Mouse (Mus musculus) neutrophil, adult 5-6 weeks (primary cell): ENCODE data around the gene Cenps. TPM values are rescaled to one million over a fixed set of nuclear protein-coding genes. Genes with fewer than 3 reads are reported as not detected.
"Not testable (repeated sequence)": the region's sequence is repeated elsewhere in the genome, so short reads cannot be mapped to it uniquely, and the experiment has no call there.

ENCODE experiments used
- ATAC-seq: fragments of 151-379, 151-347 bp; 2 replicates; pipeline ENCODE4 v1.8.0; 2017; ENCODE audit warnings: mild to moderate bottlenecking, moderate TSS enrichment; ENCODE audit not compliant: insufficient number of reproducible peaks, poor library complexity, low FRiP score, severe bottlenecking; ENCODE audit errors: extremely low read depth
- total RNA-seq: library from RNA; stranded (forward); fragments of 200-1000 nt; gene quantifications from 2 replicates; pipeline ENCODE4 v1.2.3, GENCODE M21; 2017

The Cenps gene
- total RNA-seq = 3.8 and 7.1 TPM in 2 replicates

- peak; percentile 86 for ATAC-seq
Measured at GRCm38 (mm10) chr4:149136982-149137770, at the start of gene Cenps. Cenps (minus strand) TSS chr4:149137629.

- ATAC-seq = no peak
Measured at GRCm38 (mm10) chr4:149182755-149183154, 45.3 kb upstream of the Cenps start.

DNA sequence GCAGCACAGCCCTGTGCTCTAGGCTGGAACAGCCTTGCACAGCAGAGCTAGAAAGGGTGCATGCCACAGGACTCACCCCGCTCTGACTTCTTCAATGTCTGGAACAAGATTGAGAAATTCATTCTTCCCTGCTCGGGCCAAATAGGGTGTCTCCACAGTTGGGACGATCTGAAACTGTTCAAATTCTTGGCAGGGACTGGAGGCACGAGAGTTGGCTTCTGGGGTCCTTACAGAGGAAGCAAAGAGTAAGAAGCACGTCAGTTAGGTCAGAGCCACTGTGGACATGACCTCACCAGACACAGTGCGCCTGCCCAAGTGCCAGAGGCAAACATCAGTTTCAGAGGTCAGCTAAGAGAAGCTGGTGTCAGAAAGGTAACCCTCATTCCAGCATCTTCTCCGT, 44.8 kb upstream of the Cenps start:
- ATAC-seq = no peak

DNA sequence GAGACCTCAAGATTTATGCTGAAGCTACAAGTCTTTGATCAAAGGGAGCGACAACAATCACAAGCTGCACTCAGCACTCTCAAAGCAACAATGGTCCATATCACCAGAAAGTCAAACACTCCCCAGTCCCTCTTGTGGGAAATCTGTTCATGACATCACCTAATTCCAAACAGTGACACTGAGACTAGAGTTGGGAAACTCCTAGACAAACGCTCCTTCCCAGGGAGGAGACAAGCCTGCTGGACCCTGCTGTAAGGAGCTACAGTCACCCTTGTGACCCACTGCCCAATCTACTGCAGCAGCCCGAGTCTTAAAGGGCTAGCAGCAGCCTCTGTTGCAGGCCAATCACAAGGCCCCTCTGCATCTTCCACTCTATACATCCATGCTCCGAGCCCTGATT, 42.1 kb upstream of the Cenps start:
- ATAC-seq = no peak

DNA sequence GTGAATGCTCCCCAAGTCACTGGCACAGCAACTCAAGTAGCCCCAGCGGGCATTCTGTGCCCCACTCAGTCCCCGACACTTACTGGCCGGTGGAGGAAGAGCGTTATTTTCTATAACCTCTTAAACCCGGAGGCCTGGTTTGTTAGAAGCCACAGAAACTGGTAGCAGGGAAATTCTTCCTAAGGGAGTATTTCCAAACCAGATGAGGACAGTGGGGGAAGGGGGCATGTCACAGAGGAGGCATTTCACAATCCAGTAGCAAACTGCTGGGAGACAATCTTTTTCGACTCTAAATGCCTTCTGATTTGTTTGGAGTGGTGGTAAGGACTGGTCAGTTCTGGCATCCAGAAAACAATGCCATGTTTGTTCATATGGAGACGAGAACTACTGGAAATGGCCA, 41.7 kb upstream of the Cenps start:
- no peak for ATAC-seq

DNA sequence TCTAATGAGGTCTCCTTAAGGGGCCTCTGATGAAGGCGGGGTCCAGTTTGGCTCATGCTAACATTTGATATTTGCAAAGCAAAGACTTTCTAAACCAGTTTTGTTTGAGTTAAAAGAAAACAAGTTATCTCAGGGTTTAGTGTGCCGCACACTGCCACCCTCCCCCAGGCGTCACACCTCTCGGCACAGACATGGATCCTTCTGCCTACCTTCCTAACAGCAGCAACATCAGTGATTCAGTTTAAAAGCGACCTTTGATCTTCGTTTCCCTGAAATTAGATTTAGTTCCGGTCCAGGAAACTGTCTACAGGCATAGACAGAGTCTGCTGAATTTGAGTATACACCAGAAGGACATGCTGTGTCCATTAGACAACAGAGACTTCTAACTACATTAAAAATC, 40.9 kb upstream of the Cenps start:
- ATAC-seq = no peak

GRCm38 (mm10) chr4:149177046-149177445, 39.6 kb upstream of the Cenps start:
- no peak for ATAC-seq

DNA sequence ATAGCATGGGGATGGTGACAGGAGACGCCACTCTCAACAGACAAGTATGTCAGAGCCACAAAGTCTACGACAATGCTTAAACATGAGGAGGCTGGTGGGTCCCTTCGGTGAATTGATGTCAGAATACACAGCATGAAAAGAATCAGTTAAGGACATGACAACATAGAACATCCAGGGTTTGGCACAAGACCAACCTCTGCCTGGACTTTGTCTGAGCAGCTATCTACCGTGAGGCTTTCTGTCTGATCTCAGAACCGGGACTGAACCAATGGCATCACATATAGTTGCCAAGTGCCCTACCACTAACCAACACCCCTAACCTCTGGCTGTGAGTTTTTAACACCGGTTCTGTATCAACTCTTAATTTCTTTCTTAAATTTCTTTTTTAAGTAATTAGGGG, 39.2 kb upstream of the Cenps start:
- no peak for ATAC-seq

DNA sequence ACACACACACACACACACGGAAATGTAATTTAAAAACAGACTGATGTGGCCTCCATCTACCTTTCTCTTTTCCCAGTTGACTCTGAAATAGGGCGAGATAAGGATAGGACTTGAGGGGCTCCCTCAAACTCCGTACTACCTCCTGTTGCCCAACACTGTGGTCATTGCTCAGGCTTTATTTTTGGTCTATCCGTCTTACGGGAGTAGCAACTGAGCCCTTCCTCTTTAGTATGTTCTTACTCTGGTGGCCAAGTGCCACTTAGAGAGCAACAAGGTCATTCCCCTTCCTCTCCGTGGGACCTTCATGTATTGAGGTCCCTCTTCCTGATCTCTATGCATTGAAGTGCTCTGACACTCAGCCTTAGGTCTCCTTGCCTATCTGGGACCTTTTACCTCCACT, 36.2 kb upstream of the Cenps start:
- no peak for ATAC-seq

- ATAC-seq = no peak
Measured at GRCm38 (mm10) chr4:149172666-149173065, 35.2 kb upstream of the Cenps start.

DNA sequence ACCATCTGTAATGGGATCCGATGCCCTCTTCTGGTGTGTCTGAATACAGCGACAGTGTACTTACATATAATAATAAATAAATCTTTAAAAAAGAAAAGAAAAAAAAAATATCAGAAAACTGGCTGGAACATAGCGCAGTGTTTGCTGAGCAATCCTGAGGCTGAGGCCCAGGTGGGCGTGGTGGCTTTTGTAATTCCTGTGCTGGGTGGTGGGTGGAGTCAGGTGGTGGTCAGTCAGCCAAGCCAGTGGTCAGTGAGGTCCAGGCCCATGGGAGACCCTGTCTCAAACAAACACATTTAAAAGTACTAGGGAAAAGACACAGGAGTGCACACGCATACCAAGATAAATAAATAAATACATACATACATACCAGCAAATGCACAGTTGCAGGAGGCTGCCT, 34.7 kb upstream of the Cenps start:
- ATAC-seq = no peak

GRCm38 (mm10) chr4:149171581-149171981, 34.2 kb upstream of the Cenps start:
- ATAC-seq = peak; percentile 25; the same call in 1 of the 2 replicates

- peak; percentile 16; the same call in 1 of the 2 replicates for ATAC-seq
Measured at GRCm38 (mm10) chr4:149170394-149170931, 33.0 kb upstream of the Cenps start.

- ATAC-seq = not testable (repeated sequence)
Measured at GRCm38 (mm10) chr4:149169926-149170325, 32.5 kb upstream of the Cenps start.

DNA sequence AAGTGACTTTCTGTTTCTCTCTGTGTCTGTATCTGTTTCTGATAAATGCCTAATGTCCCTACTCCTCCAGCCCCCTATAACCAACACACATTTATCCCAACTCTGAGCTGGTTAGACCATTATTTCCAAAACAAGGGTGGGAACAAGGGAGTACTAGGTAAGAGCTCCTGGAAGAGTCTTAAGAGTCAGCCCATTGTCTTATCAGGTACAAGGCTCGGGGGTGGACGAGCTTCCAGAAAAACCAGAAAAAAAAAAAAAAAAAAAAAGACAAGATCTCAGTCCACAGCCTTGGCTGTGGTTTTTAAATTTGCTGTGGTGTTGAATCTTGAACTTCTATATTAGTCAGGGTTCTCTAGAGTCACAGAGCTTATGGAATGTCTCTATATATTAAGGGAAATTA, 30.6 kb upstream of the Cenps start:
- no peak for ATAC-seq

GRCm38 (mm10) chr4:149166957-149167611, 29.7 kb upstream of the Cenps start:
- ATAC-seq = peak; percentile 0; the same call in 1 of the 2 replicates

- peak; percentile 94 for ATAC-seq
Measured at GRCm38 (mm10) chr4:149166215-149166946, 29.0 kb upstream of the Cenps start, which contains the start of gene Pgd. Pgd (minus strand) TSS chr4:149166771.

DNA sequence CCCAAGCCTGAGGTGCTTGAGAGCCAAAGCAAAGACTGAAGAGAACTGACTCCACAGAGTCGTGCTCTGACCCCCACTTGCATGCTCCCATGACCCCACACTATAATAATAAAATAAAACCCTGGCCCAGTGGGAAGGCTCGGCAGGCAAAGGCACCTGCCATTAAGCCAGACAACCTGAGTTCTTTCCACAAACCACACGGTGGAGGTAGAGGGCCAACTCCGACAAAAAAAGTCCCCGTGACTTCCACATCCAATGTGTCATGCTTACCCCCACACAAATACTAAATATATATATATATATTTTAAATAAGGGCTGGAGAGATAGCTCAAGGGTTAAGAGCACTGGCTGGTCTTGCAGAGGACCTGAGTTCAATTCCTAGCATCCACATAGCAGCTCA, 26.7 kb upstream of the Cenps start:
- ATAC-seq = no peak

DNA sequence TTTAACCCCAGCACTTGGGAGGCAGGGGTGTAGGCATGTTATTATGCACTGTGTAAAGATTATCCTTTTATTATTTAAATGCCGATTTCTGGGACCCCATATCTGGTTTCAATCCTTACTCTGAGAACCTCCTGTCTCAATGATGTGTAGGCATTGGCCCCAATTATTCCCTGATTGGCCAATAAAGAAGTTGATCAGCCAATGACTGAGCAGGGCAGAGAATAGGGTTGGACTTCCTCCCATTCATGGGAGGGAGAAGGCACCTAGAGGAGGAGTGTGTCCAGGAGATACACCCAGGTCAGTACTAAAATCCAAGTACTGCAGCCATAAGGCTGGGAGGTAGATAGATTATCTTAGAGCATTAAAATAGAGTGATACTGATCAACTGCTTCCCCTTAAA, 25.8 kb upstream of the Cenps start:
- peak; percentile 13; the same call in 1 of the 2 replicates for ATAC-seq
